Mouse (Mus musculus) ES-Bruce4 (cell line): Measurements from ENCODE around the gene Ar. TPM values are rescaled to one million over a fixed set of nuclear protein-coding genes. Genes with fewer than 3 reads are reported as not detected.

Experiments used
- H3K27ac ChIP-seq: 2 replicates; pipeline ENCODE4 v1.5.1; 2012; ENCODE audit warnings: low read length, inconsistent platforms; ENCODE audit not compliant: insufficient read depth
- H3K27me3 ChIP-seq: 2 replicates; pipeline ENCODE4 v1.6.1; 2012; ENCODE audit warnings: mild to moderate bottlenecking, low read length, inconsistent platforms; ENCODE audit not compliant: control insufficient read depth, poor library complexity, insufficient read depth, severe bottlenecking
- H3K36me3 ChIP-seq: 2 replicates; pipeline ENCODE4 v1.6.1; 2012; ENCODE audit warnings: inconsistent platforms, mild to moderate bottlenecking, low read length, moderate library complexity; ENCODE audit not compliant: control insufficient read depth, poor library complexity, insufficient read depth, severe bottlenecking
- H3K4me1 ChIP-seq: one replicate; pipeline ENCODE4 v1.8.1; 2011; ENCODE audit warnings: low read length; ENCODE audit not compliant: control insufficient read depth, insufficient read depth
- H3K4me3 ChIP-seq: 2 replicates; pipeline ENCODE4 v1.5.1; 2011; ENCODE audit warnings: low read depth, mild to moderate bottlenecking, low read length
- H3K9ac ChIP-seq: 2 replicates; pipeline ENCODE4 v1.6.1; 2012; ENCODE audit warnings: low read depth, mild to moderate bottlenecking, inconsistent platforms; ENCODE audit not compliant: poor library complexity, severe bottlenecking
- H3K9me3 ChIP-seq: replicated peaks from 2 replicates; pipeline ENCODE4 v1.6.1; 2012; ENCODE audit warnings: mild to moderate bottlenecking, low read length, inconsistent platforms; ENCODE audit not compliant: control insufficient read depth, poor library complexity, insufficient read depth, severe bottlenecking
- CTCF ChIP-seq: IDR thresholded peaks from one replicate; pipeline ENCODE4 v1.8.1; 2011; ENCODE audit warnings: low read depth, low read length
- EP300 ChIP-seq: IDR thresholded peaks from 2 replicates; pipeline ENCODE4 v1.6.1; 2011; ENCODE audit warnings: low read depth, low read length; ENCODE audit not compliant: insufficient read depth
- POLR2A ChIP-seq: IDR thresholded peaks from one replicate; pipeline ENCODE4 v1.8.1; 2011; ENCODE audit warnings: low read length; ENCODE audit not compliant: insufficient read depth
- polyA plus RNA-seq: library from polyadenylated mRNA; stranded (reverse); fragments of >200 nt; gene quantifications from 2 replicates; pipeline ENCODE4 v1.2.4, GENCODE M21; 2011; ENCODE audit warnings: low read depth; ENCODE audit not compliant: missing spikeins, insufficient read depth, insufficient read length

Gene Ar
- polyA plus RNA-seq, 1 experiment, result 0.57 TPM

DNA sequence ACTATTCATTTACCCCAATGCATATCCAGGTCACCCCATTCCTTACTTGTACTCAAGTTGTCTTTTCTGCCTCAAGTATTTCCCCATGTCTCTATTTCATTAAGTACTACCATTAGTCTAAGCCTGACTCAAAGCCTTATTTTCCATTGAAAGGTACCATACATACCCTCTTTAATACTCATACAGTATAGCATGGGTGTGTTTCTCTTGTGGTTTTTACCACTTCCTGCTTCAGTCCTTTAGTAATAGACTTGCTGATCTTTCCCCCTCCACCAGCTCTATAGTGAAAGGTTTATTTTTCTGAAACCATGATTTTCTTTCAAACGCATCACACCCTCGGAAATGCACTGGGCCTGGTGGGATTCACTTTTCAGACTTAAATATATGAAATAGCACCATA, 117.2 kb downstream of the Ar start:
- no peak for TF ChIP-seq POLR2A
- no peak for TF ChIP-seq EP300
- no peak for TF ChIP-seq CTCF
- H3K4me3 ChIP-seq, result no peak overlapping the region
- H3K4me1 ChIP-seq, result no peaks in the 10 kb centered on the region
- H3K36me3 ChIP-seq, result no peaks in the 10 kb centered on the region
- no peaks in the 10 kb centered on the region for H3K27me3 ChIP-seq
- no peak overlapping the region for H3K9ac ChIP-seq
- no peaks in the 10 kb centered on the region for H3K9me3 ChIP-seq
- no peak overlapping the region for H3K27ac ChIP-seq

DNA sequence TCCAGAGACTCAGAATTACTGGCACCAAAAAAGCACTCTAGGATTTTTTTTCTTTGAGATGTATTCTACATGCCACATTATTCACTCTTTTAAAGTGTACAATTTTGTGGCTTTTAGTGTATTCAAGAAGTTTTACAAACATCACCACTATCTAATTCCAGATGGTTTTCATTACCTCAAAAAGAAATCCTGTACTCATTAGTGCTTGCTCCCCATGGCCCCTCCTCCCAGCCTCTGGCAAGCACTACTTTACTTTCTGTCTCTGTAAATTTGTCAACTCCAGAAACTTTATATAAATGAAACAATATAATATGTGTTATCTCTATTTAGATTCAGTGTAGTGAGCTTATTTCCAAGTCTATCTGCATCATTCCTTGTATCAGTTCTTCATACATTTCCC, 122.8 kb downstream of the Ar start:
- Histone ChIP-seq H3K9ac (no peak overlapping the region), H3K36me3 (no peaks in the 10 kb centered on the region), H3K27me3 (no peaks in the 10 kb centered on the region), H3K27ac (no peak overlapping the region), H3K4me1 (no peaks in the 10 kb centered on the region), H3K4me3 (no peak overlapping the region), H3K9me3 (no peaks in the 10 kb centered on the region)
- TF ChIP-seq POLR2A (no peak), EP300 (no peak), CTCF (no peak)

DNA sequence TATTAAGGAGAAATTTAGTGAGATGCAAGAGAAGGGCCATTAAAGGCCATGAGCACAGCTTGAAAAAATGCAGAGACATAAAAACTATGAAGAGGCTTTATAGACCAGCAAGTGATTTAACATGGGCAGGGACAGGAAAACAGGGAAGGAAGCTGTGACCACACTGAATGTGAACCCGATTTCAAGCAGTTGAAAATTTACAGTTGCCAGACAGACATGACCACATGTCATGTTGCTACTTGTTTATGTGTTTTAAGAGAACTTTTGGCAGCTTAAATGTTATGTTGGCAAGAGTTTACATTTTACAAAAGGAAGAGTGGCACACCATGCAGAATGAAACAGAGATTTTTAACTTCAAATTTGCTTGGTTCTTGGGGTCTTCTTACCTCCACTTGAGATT, 143.2 kb downstream of the Ar start:
- no peaks in the 10 kb centered on the region for H3K27me3 ChIP-seq
- H3K4me3 ChIP-seq, result no peak overlapping the region
- H3K36me3 ChIP-seq, result no peaks in the 10 kb centered on the region
- no peaks in the 10 kb centered on the region for H3K4me1 ChIP-seq
- no peak overlapping the region for H3K9ac ChIP-seq
- TF ChIP-seq CTCF, result no peak
- no peak for TF ChIP-seq POLR2A
- no peak for TF ChIP-seq EP300
- no peaks in the 10 kb centered on the region for H3K9me3 ChIP-seq
- no peak overlapping the region for H3K27ac ChIP-seq

- H3K9me3 ChIP-seq, result no peaks in the 10 kb centered on the region
- H3K4me1 ChIP-seq, result no peaks in the 10 kb centered on the region
- no peak overlapping the region for H3K4me3 ChIP-seq
- TF ChIP-seq EP300, result no peak
- no peak for TF ChIP-seq POLR2A
- no peak for TF ChIP-seq CTCF
- H3K27me3 ChIP-seq, result no peaks in the 10 kb centered on the region
- no peaks in the 10 kb centered on the region for H3K36me3 ChIP-seq
- H3K9ac ChIP-seq, result no peak overlapping the region
- no peak overlapping the region for H3K27ac ChIP-seq
These were observed 152.1 kb downstream of the Ar start for GRCm38 (mm10) chrX:98300685-98301084.

DNA sequence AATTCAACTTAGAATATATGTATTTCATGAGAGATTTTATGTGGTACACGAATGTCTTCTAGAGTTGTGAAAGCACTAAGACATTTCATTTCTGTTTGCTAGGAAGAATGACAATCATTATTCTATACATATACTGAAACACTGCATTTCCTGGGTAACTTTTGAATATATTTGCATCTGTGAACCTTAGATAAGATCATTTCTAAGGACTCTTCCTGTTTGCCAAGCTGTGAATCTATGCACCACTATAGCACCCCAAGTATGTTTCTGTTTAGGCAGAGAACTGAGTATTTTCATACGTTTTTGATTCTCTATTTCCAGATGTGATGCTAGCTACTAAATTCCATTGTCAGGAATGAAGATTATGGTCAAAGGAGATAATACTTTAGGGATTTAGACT, 153.4 kb downstream of the Ar start:
- H3K4me1 ChIP-seq, result no peaks in the 10 kb centered on the region
- H3K4me3 ChIP-seq, result no peak overlapping the region
- no peaks in the 10 kb centered on the region for H3K36me3 ChIP-seq
- TF ChIP-seq EP300, result no peak
- no peak for TF ChIP-seq CTCF
- TF ChIP-seq POLR2A, result no peak
- no peaks in the 10 kb centered on the region for H3K27me3 ChIP-seq
- H3K9me3 ChIP-seq, result no peaks in the 10 kb centered on the region
- H3K9ac ChIP-seq, result no peak overlapping the region
- no peak overlapping the region for H3K27ac ChIP-seq

GRCm38 (mm10) chrX:98315961-98316360, 167.4 kb downstream of the Ar start:
- H3K27me3 ChIP-seq, result no peaks in the 10 kb centered on the region
- TF ChIP-seq POLR2A, result no peak
- no peak for TF ChIP-seq CTCF
- no peak for TF ChIP-seq EP300
- H3K9me3 ChIP-seq, result no peaks in the 10 kb centered on the region
- H3K27ac ChIP-seq, result no peak overlapping the region
- no peak overlapping the region for H3K4me3 ChIP-seq
- H3K9ac ChIP-seq, result no peak overlapping the region
- peaks cover 1% of the 10 kb centered on the region for H3K4me1 ChIP-seq
- no peaks in the 10 kb centered on the region for H3K36me3 ChIP-seq
